Mouse (Mus musculus) limb, embryonic 11.5 days (tissue): ENCODE measurements around the gene Olfr1133. TPM values are rescaled to one million over a fixed set of nuclear protein-coding genes. Genes with fewer than 3 reads are reported as not detected.
"Not testable (repeated sequence)": the region's sequence is repeated elsewhere in the genome, so short reads cannot be mapped to it uniquely, and the experiment has no call there.

Source experiments
- ATAC-seq: fragments of 200-750 bp; cut with Nextera tagmentation; 2 replicates; pipeline ENCODE4 v1.8.0; 2017; ENCODE audit warnings: low read depth; ENCODE audit not compliant: insufficient number of reproducible peaks, low FRiP score, low TSS enrichment
- DNase-seq: peaks from one replicate; pipeline ENCODE4 v3.0.0-alpha.2; 2015; ENCODE audit warnings: low spot score
- H3K27ac ChIP-seq: fragments of 300-500 bp; sonication (generic); replicated peaks from 2 replicates; pipeline ENCODE4 v1.5.1; 2014; ENCODE audit warnings: low read depth, mild to moderate bottlenecking, low read length
- H3K27me3 ChIP-seq: fragments of 300-500 bp; sonication (generic); 2 replicates; pipeline ENCODE4 v1.6.1; 2014; ENCODE audit warnings: mild to moderate bottlenecking, low read length, mixed read lengths; ENCODE audit not compliant: control insufficient read depth, insufficient read depth
- H3K36me3 ChIP-seq: fragments of 300-500 bp; sonication (generic); 2 replicates; pipeline ENCODE4 v1.6.1; 2014; ENCODE audit warnings: mild to moderate bottlenecking, low read length, moderate library complexity, mixed read lengths; ENCODE audit not compliant: control insufficient read depth, insufficient read depth
- H3K4me1 ChIP-seq: fragments of 300-500 bp; sonication (generic); 2 replicates; pipeline ENCODE4 v1.6.1; 2014; ENCODE audit warnings: low read length, mixed read lengths; ENCODE audit not compliant: control insufficient read depth, insufficient read depth
- H3K4me2 ChIP-seq: fragments of 300-500 bp; sonication (generic); 2 replicates; pipeline ENCODE4 v1.6.1; 2014; ENCODE audit warnings: low read depth, mild to moderate bottlenecking, moderate library complexity; ENCODE audit not compliant: severe bottlenecking
- H3K4me3 ChIP-seq: fragments of 300-500 bp; sonication (generic); 2 replicates; pipeline ENCODE4 v1.5.1; 2014; ENCODE audit warnings: low read depth, low read length
- H3K9ac ChIP-seq: fragments of 300-500 bp; sonication (generic); 2 replicates; pipeline ENCODE4 v1.6.1; 2014; ENCODE audit warnings: mild to moderate bottlenecking, low read length
- H3K9me3 ChIP-seq: fragments of 300-500 bp; sonication (generic); 2 replicates; pipeline ENCODE4 v1.6.1; 2016; ENCODE audit warnings: low read length; ENCODE audit not compliant: control insufficient read depth
- WGBS: fragments of 180-500 bp; shearing (Covaris S2); extraction: QIAGEN DNeasy Blood & Tissue Kit; methylation state at CpG from one replicate; pipeline ENCODE4 v1.1.7; 2014; 5-methylcytosine and 5-hydroxymethylcytosine counted together
- polyA plus RNA-seq: library from polyadenylated mRNA; unstranded; fragments of >200 nt; fragmentation: Nextera tagmentation; extraction: Ambion mirVana; gene quantifications from 2 replicates; pipeline ENCODE4 v1.2.1, GENCODE M21; 2014

The Olfr1133 gene
- not detected in 2 replicates for polyA plus RNA-seq

DNA sequence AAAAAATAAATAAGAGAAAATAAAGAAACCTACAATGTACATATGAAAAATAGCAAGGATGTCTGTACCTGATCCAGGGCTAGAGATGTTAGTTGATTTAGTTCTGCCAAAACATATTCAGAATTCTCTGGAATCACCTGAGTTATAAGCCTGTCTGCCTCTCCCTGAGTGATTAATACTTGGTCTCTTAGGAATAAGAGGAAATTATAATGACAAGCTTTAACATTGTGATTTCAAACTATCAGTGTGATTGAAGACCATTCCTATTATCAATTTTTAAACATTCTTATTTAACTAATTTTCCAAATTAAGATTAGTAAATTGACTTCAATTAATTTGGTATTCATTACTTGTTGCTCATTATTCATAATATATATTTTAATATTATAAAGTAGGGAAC lies at the start of gene Olfr1133:
Olfr1133 (minus strand) TSS at position 101 of the 400 bp plus-strand sequence.
- Histone ChIP-seq H3K9me3 (no peaks in the 10 kb centered on the region), H3K27me3 (no peaks in the 10 kb centered on the region), H3K4me3 (no peak within 1 kb of the TSS), H3K9ac (no peak within 1 kb of the TSS), H3K4me2 (no peak within 1 kb of the TSS), H3K36me3 (no peaks in the 10 kb centered on the region), H3K4me1 (no peaks in the 10 kb centered on the region), H3K27ac (no peak within 1 kb of the TSS)
- DNase-seq (no peak), ATAC-seq (no peak)

DNA sequence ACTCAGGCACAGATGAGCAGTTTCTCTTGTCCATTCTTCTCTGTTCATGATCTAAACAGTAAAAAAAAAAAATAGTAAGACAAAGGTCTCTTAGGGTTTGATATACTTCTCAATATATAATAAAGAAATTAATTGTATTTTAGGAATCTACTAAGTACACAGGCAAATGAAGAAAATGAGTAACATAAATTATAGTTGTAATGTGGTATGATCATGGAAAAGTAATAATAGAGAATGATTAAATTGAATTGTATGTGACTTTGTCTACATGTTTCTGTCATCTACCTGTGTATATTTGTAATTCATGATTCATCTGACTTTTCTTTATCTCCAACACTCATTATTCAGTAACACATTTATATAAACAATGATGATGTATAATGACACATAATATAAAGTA lies 46.7 kb upstream of the Olfr1133 start, which contains the start of gene Olfr1136:
Olfr1136 (minus strand) TSS at position 101 of the 400 bp plus-strand sequence.
- Histone ChIP-seq H3K36me3 (no peaks in the 10 kb centered on the region), H3K4me2 (no peak within 1 kb of the TSS), H3K4me3 (no peak within 1 kb of the TSS), H3K9ac (no peak within 1 kb of the TSS), H3K4me1 (no peaks in the 10 kb centered on the region), H3K27me3 (no peaks in the 10 kb centered on the region), H3K27ac (no peak within 1 kb of the TSS), H3K9me3 (no peaks in the 10 kb centered on the region)
- ATAC-seq (no peak), DNase-seq (no peak)

DNA sequence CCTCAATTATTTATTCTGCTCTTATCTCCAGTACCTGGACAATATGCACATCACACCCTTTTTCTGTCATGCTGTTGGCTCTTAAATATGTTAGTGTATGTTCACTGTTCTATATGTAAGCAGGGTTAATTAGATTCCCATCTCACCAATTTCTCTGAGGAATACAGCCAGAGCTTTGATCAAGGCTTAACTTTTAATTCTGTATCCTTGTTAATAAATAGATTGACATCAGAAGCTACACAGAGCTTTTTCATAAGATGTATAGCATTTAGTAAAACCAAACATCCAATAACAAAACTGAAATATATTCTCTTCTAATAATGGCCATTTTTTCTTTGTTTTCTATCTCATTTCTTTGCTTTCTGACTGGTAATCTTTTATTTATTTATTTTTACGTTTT lies 26.4 kb upstream of the Olfr1133 start, which contains the start of gene Olfr1135:
Olfr1135 (minus strand) TSS at position 101 of the 400 bp plus-strand sequence.
- Histone ChIP-seq H3K4me2 (no peak within 1 kb of the TSS), H3K36me3 (no peaks in the 10 kb centered on the region), H3K9me3 (no peaks in the 10 kb centered on the region), H3K27me3 (no peaks in the 10 kb centered on the region), H3K4me1 (no peaks in the 10 kb centered on the region), H3K27ac (no peak within 1 kb of the TSS), H3K4me3 (no peak within 1 kb of the TSS), H3K9ac (no peak within 1 kb of the TSS)
- ATAC-seq (no peak), DNase-seq (no peak)
- WGBS, result 26% methylated on average over 1 of the region's 1 CpGs

DNA sequence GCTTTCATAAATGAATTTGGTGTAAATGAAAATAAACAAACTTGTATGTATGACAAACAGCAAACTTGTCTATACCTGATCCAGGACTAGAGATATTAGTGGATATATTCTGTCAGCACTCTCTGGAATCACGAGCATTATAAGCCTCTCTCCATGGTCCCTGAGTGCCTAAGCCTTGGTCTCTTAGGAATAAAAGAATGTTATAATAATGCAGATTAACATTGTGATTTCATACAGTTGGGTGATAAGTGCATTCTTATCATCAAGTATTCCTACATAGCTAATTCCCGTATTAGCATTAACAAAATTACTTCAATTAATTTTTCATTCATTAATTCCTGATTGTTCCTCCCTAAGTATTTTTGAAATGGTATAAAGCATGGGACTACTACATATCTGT lies 11.2 kb upstream of the Olfr1133 start, which contains the start of gene Olfr1134:
Olfr1134 (minus strand) TSS at position 101 of the 400 bp plus-strand sequence.
- DNase-seq (no peak), ATAC-seq (no peak)
- Histone ChIP-seq H3K27ac (no peak within 1 kb of the TSS), H3K9ac (no peak within 1 kb of the TSS), H3K4me2 (no peak within 1 kb of the TSS), H3K36me3 (no peaks in the 10 kb centered on the region), H3K27me3 (no peaks in the 10 kb centered on the region), H3K4me3 (no peak within 1 kb of the TSS), H3K4me1 (no peaks in the 10 kb centered on the region), H3K9me3 (no peaks in the 10 kb centered on the region)
- 94% methylated on average over 2 of the region's 2 CpGs for WGBS

DNA sequence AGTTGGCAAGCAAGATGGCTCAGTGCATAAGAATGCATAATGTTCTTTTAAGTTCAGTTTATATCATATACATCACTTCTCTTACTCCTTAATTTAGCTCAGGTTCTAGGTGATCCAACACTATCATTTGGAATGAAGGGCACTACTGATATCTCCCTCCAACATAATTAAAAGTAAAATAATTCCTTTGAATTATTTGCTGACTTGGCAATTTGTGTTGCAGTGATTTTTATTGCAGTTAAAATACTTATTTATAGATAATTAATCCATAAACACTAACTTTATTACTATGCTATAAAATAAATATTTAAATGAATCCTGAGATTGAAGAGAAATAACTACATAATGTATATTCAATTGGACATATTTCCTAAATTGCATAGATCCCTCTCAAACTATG lies 4.7 kb downstream of the Olfr1133 start:
- Histone ChIP-seq H3K9me3 (no peaks in the 10 kb centered on the region), H3K4me2 (no peak overlapping the region)
- DNase-seq, result no peak

DNA sequence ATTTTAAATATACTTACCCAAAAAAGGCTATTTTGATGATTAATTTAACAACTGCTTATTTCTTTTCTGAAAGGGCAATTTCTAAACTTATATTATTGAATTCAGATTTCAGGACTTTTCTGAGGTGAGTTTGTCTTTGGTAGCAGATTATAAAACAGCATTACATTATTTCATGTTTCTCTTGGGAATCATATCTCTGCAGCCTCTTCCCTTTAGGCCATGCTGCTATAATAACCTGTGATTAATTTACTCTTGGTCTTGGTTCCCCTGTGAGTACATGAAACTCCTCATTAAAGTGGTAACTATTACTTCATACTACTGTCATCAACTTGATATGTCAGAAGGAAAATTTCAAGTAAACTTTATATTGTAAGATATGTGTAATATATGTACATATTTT lies 9.7 kb downstream of the Olfr1133 start, which contains the start of gene Olfr1132:
Olfr1132 (minus strand) TSS at position 101 of the 400 bp plus-strand sequence.
- no peaks in the 10 kb centered on the region for H3K36me3 ChIP-seq
- H3K27ac ChIP-seq, result no peak within 1 kb of the TSS
- H3K4me2 ChIP-seq, result no peak within 1 kb of the TSS
- no peaks in the 10 kb centered on the region for H3K4me1 ChIP-seq
- no peak for DNase-seq
- H3K27me3 ChIP-seq, result no peaks in the 10 kb centered on the region
- H3K9ac ChIP-seq, result no peak within 1 kb of the TSS
- no peak within 1 kb of the TSS for H3K4me3 ChIP-seq
- no peak for ATAC-seq
- no peaks in the 10 kb centered on the region for H3K9me3 ChIP-seq

More for the DNA sequence above, 4.7 kb downstream of the Olfr1133 start:
- no peaks in the 10 kb centered on the region for H3K4me1 ChIP-seq
- no peak overlapping the region for H3K4me3 ChIP-seq
- H3K27ac ChIP-seq, result no peak overlapping the region
- no peak overlapping the region for H3K9ac ChIP-seq
- ATAC-seq, result no peak
- no peaks in the 10 kb centered on the region for H3K36me3 ChIP-seq
- H3K27me3 ChIP-seq, result no peaks in the 10 kb centered on the region

DNA sequence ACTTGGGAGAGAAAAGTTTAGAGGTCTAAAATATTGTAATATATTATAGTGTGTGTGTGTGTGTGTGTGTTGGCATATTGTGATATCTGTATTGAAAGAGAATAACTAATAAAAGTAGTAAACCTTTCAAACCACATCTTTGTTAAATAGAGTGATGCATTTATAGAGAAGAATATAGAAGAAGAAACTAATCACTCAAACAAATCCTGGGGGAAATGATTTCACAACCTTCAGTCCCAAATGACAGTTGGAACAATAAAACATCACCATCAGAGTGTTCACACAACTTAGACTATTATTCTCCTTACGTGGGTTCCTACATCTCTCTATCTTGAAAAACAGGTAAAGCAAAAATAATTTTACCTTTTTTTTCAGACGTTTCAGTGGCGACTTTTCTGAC lies 20.4 kb downstream of the Olfr1133 start, which contains the start of gene Olfr1131:
Olfr1131 (plus strand) TSS at position 301 of the 400 bp plus-strand sequence.
- H3K9me3 ChIP-seq, result no peaks in the 10 kb centered on the region
- H3K4me2 ChIP-seq, result no peak within 1 kb of the TSS
- no peaks in the 10 kb centered on the region for H3K36me3 ChIP-seq
- ATAC-seq, result no peak
- WGBS, result 71% methylated on average over 3 of the region's 3 CpGs
- DNase-seq, result no peak
- H3K9ac ChIP-seq, result no peak within 1 kb of the TSS
- no peak within 1 kb of the TSS for H3K4me3 ChIP-seq
- no peaks in the 10 kb centered on the region for H3K4me1 ChIP-seq
- H3K27ac ChIP-seq, result no peak within 1 kb of the TSS
- H3K27me3 ChIP-seq, result no peaks in the 10 kb centered on the region

DNA sequence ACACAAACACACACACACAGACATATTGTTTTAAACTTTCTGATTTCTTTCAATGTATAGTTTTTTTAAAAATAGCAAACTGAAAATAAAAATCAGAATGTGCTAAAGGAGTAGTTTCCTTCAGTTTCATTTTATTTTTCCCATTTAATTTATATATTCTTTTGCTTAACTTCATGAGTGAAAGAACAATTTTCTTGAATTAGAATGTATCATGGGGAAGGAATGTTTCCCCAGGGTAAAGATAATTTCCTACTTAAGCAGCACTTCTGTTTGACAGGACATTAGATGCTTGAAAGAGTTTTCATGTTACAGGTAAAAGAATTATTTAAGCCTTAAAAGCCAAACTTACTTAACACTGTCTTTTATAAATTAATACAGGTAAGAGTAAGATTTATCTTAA lies 41.3 kb downstream of the Olfr1133 start, which contains the start of gene Olfr1130:
Olfr1130 (plus strand) TSS at position 301 of the 400 bp plus-strand sequence.
- not testable (repeated sequence) for ATAC-seq, H3K27ac ChIP-seq, H3K36me3 ChIP-seq, H3K9me3 ChIP-seq, H3K4me1 ChIP-seq, H3K4me3 ChIP-seq, H3K27me3 ChIP-seq, H3K4me2 ChIP-seq, H3K9ac ChIP-seq, DNase-seq
